Mouse (Mus musculus): ENCODE data around the gene Stx8. TPM values are rescaled to one million over a fixed set of nuclear protein-coding genes. Genes with fewer than 3 reads are reported as not detected.

The Stx8 gene
- polyA plus RNA-seq, 1 experiment from 2014 or later = 62.5 TPM

DNA sequence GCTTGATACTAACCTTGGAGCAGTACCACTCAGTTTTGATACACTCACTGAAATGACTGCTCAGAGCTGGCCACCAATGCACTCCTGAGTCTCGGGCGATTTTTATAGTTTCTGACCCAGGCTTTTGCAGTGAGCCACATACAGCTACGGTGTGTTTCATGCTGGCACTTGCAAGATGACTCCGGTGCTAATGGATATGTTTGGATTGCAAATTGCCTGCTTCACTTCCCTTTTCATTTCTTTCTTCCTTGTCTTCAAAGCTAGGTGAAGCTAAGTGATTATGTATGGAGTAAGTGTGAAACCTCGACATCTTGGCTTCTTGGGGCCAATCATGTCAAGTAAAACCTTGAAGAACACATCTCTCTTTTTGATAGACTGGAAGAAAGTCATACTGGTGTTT, 43.4 kb downstream of the Stx8 start:
- peaks cover 7% of the 10 kb centered on the region; the same call in 1 of the 2 replicates for H3K36me3 ChIP-seq (ENCODE audit: control insufficient read depth, insufficient read depth, low read length)
- no peak overlapping the region for H3K4me2 ChIP-seq (ENCODE audit: low read length)
- H3K27ac ChIP-seq (replicated peaks in 1 of 2; ENCODE audit: control insufficient read depth in 1 of 2, insufficient read depth in 1 of 2, low read depth in 2 of 2, low read length in 2 of 2) = no peak overlapping the region
- no peak for ATAC-seq (ENCODE audit: insufficient number of reproducible peaks, insufficient read depth, low FRiP score, low read depth)
- no peak overlapping the region for H3K4me3 ChIP-seq (ENCODE audit: control insufficient read depth in 1 of 2, insufficient read depth in 1 of 2, low read depth in 1 of 2, low read length in 2 of 2)
- no peak overlapping the region for H3K9ac ChIP-seq (ENCODE audit: low read length)
- WGBS = 87% methylated on average over 5 of the region's 5 CpGs
- peaks cover 4 to 14% of the 10 kb centered on the region in 2 experiments; a peak in 2 of 4 replicates for H3K4me1 ChIP-seq (ENCODE audit: control insufficient read depth in 2 of 2, insufficient read depth in 2 of 2, low read length in 2 of 2)
- H3K9me3 ChIP-seq (ENCODE audit: control insufficient read depth, low read length) = no peaks in the 10 kb centered on the region
- H3K27me3 ChIP-seq (ENCODE audit: control insufficient read depth, insufficient read depth, low read length) = no peaks in the 10 kb centered on the region

DNA sequence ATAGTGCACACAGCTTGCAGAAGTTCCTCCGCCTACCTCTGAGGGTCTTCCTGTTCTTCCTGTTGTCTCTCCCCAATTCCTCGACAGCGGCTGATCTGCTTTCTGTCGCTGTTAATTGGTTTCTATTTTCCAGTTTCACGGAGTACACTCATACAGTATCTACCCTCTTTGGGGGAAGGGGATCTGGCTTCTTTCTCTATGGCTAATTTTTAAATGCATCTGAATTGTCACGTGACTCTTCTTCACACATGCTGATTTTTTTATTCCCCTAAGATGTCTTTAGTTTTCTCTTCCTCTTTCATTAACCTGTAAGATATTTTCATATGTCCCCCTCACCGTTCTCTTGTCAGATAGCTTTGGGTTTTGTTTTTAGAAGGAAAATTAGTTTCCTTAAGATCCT, 46.2 kb downstream of the Stx8 start:
- 73% methylated on average over 7 of the region's 7 CpGs for WGBS
- H3K27ac ChIP-seq (replicated peaks in 1 of 2; ENCODE audit: control insufficient read depth in 1 of 2, insufficient read depth in 1 of 2, low read depth in 2 of 2, low read length in 2 of 2) = no peak overlapping the region
- no peak for ATAC-seq (ENCODE audit: insufficient number of reproducible peaks, insufficient read depth, low FRiP score, low read depth)

DNA sequence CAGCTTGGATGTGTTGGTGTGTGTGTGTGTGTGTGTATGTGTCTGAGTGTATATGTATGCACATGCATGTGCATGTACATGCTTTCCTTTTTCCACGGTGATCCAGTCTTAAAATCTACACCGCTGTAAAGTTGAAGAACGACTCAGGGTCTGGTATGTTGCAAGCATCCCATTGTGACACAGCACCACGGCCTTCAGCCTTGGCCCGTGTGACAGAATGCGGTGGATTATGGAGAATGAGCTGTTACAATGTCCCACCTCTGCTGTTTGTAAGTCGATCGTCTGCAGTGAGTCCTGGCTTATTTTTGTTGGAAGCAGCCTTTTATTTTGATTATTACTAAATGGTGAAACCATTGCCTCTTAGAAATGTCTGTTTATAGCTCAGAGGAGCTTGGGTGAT, 52.2 kb downstream of the Stx8 start:
- H3K9me3 ChIP-seq (ENCODE audit: control insufficient read depth, low read length) = no peaks in the 10 kb centered on the region
- no peak overlapping the region for H3K27ac ChIP-seq (replicated peaks in 1 of 2; ENCODE audit: control insufficient read depth in 1 of 2, insufficient read depth in 1 of 2, low read depth in 2 of 2, low read length in 2 of 2)
- H3K27me3 ChIP-seq (ENCODE audit: control insufficient read depth, insufficient read depth, low read length) = no peaks in the 10 kb centered on the region
- no peak overlapping the region for H3K4me3 ChIP-seq (ENCODE audit: control insufficient read depth in 1 of 2, insufficient read depth in 1 of 2, low read depth in 1 of 2, low read length in 2 of 2)
- no peak overlapping the region for H3K4me2 ChIP-seq (ENCODE audit: low read length)
- WGBS = 80% methylated on average over 8 of the region's 8 CpGs
- 0 out of 2 replicates have a peak, but pooled peaks cover 3% of the 10 kb centered on the region for H3K36me3 ChIP-seq (ENCODE audit: control insufficient read depth, insufficient read depth, low read length)
- H3K4me1 ChIP-seq (ENCODE audit: control insufficient read depth in 2 of 2, insufficient read depth in 2 of 2, low read length in 2 of 2) = peaks cover 9 to 10% of the 10 kb centered on the region in 2 experiments; a peak in 3 of 4 replicates
- ATAC-seq (ENCODE audit: insufficient number of reproducible peaks, insufficient read depth, low FRiP score, low read depth) = no peak
- H3K9ac ChIP-seq (ENCODE audit: low read length) = no peak overlapping the region

More for the DNA sequence above, 46.2 kb downstream of the Stx8 start:
- H3K27me3 ChIP-seq (ENCODE audit: control insufficient read depth, insufficient read depth, low read length) = no peaks in the 10 kb centered on the region
- H3K36me3 ChIP-seq (ENCODE audit: control insufficient read depth, insufficient read depth, low read length) = peaks cover 7% of the 10 kb centered on the region; the same call in 1 of the 2 replicates
- H3K9me3 ChIP-seq (ENCODE audit: control insufficient read depth, low read length) = no peaks in the 10 kb centered on the region
- peaks cover 0 to 2% of the 10 kb centered on the region in 2 experiments; a peak in 1 of 4 replicates for H3K4me1 ChIP-seq (ENCODE audit: control insufficient read depth in 2 of 2, insufficient read depth in 2 of 2, low read length in 2 of 2)
- H3K4me3 ChIP-seq (ENCODE audit: control insufficient read depth in 1 of 2, insufficient read depth in 1 of 2, low read depth in 1 of 2, low read length in 2 of 2) = no peak overlapping the region
- no peak overlapping the region for H3K4me2 ChIP-seq (ENCODE audit: low read length)
- no peak overlapping the region for H3K9ac ChIP-seq (ENCODE audit: low read length)

DNA sequence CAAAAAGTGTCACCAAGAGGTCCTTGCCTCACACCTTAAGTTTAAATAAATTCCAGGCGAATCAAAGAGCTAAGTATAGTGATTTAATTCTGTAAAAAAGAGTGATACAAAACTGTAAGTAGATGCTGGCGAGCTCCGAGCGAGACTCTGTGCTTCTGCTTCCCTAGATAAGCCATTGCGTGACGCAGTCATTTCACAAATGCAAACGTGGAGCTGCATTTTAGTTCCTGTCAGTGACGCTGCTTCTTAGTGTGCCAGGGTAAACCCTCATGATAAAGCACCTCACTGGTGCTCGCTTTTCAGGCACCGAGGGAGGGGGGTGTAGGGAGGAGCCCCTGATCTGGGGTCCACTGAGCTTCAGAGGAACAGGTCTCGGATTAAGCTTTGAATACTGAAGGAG, 53.2 kb downstream of the Stx8 start:
- Histone ChIP-seq H3K27me3 (ENCODE audit: control insufficient read depth, insufficient read depth, low read length) (no peaks in the 10 kb centered on the region), H3K9me3 (ENCODE audit: control insufficient read depth, low read length) (no peaks in the 10 kb centered on the region), H3K4me1 (ENCODE audit: control insufficient read depth in 2 of 2, insufficient read depth in 2 of 2, low read length in 2 of 2) (peaks cover 15 to 20% of the 10 kb centered on the region in 2 experiments), H3K4me2 (ENCODE audit: low read length) (no peak overlapping the region), H3K4me3 (ENCODE audit: control insufficient read depth in 1 of 2, insufficient read depth in 1 of 2, low read depth in 1 of 2, low read length in 2 of 2) (no peak overlapping the region), H3K36me3 (ENCODE audit: control insufficient read depth, insufficient read depth, low read length) (0 out of 2 replicates have a peak, but pooled peaks cover 3% of the 10 kb centered on the region), H3K9ac (ENCODE audit: low read length) (no peak overlapping the region), H3K27ac (replicated peaks in 1 of 2; ENCODE audit: control insufficient read depth in 1 of 2, insufficient read depth in 1 of 2, low read depth in 2 of 2, low read length in 2 of 2) (no peak overlapping the region)
- no peak for ATAC-seq (ENCODE audit: insufficient number of reproducible peaks, insufficient read depth, low FRiP score, low read depth)
- WGBS = 59% methylated on average over 11 of the region's 11 CpGs

DNA sequence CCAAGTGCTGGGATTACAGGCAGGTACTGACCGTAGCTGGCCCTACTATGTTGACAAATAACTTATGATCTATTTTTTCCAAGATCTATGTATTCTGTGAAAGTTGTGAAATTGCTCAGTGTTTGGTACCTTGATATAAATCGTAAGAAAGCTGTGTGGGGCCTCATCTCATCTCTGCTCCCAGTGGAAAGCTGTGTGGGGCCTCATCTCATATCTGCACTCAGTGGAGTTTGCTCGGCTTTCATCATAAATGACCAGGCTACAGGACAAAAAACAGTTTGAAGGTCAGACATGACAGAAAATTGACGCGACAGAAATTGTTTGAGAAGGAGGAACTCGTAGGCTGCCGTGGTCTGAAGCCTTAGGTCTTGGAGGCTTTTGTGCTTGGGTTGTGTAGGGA, 56.0 kb downstream of the Stx8 start:
- no peak overlapping the region for H3K9ac ChIP-seq (ENCODE audit: low read length)
- peaks cover 15 to 21% of the 10 kb centered on the region in 2 experiments for H3K4me1 ChIP-seq (ENCODE audit: control insufficient read depth in 2 of 2, insufficient read depth in 2 of 2, low read length in 2 of 2)
- no peak overlapping the region for H3K4me3 ChIP-seq (ENCODE audit: control insufficient read depth in 1 of 2, insufficient read depth in 1 of 2, low read depth in 1 of 2, low read length in 2 of 2)
- H3K9me3 ChIP-seq (ENCODE audit: control insufficient read depth, low read length) = no peaks in the 10 kb centered on the region
- 0 out of 2 replicates have a peak, but pooled peaks cover 3% of the 10 kb centered on the region for H3K36me3 ChIP-seq (ENCODE audit: control insufficient read depth, insufficient read depth, low read length)
- WGBS = 81% methylated on average over 7 of the region's 7 CpGs
- H3K27ac ChIP-seq (replicated peaks in 1 of 2; ENCODE audit: control insufficient read depth in 1 of 2, insufficient read depth in 1 of 2, low read depth in 2 of 2, low read length in 2 of 2) = no peak overlapping the region
- no peak for ATAC-seq (ENCODE audit: insufficient number of reproducible peaks, insufficient read depth, low FRiP score, low read depth)
- H3K4me2 ChIP-seq (ENCODE audit: low read length) = no peak overlapping the region
- no peaks in the 10 kb centered on the region for H3K27me3 ChIP-seq (ENCODE audit: control insufficient read depth, insufficient read depth, low read length)

DNA sequence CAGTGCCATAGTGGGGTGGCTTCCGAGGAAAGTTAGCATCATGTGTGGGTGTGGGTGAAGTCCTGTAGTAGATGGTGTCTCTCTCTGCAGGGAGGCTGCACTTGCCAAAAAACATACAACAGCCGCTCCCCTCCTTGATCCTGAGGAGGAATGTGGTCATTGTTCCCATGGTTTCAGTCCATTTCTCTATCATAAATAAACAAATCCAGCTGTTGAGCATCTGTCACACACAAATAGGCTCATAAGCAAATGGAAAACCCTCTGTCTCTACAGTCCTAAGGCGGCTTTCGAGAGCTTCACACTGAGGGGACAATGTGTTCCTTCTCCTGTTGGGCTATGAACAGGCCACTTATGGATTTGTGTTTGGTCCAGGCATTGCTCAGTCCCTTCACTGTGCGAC, 56.9 kb downstream of the Stx8 start:
- H3K27ac ChIP-seq (replicated peaks in 1 of 2; ENCODE audit: control insufficient read depth in 1 of 2, insufficient read depth in 1 of 2, low read depth in 2 of 2, low read length in 2 of 2) = no peak overlapping the region
- H3K9me3 ChIP-seq (ENCODE audit: control insufficient read depth, low read length) = no peaks in the 10 kb centered on the region
- H3K27me3 ChIP-seq (ENCODE audit: control insufficient read depth, insufficient read depth, low read length) = no peaks in the 10 kb centered on the region
- WGBS = 67% methylated on average over 5 of the region's 5 CpGs
- H3K4me3 ChIP-seq (ENCODE audit: control insufficient read depth in 1 of 2, insufficient read depth in 1 of 2, low read depth in 1 of 2, low read length in 2 of 2) = no peak overlapping the region
- H3K9ac ChIP-seq (ENCODE audit: low read length) = no peak overlapping the region
- H3K36me3 ChIP-seq (ENCODE audit: control insufficient read depth, insufficient read depth, low read length) = 0 out of 2 replicates have a peak, but pooled peaks cover 3% of the 10 kb centered on the region
- peaks cover 15 to 21% of the 10 kb centered on the region in 2 experiments for H3K4me1 ChIP-seq (ENCODE audit: control insufficient read depth in 2 of 2, insufficient read depth in 2 of 2, low read length in 2 of 2)
- H3K4me2 ChIP-seq (ENCODE audit: low read length) = no peak overlapping the region
- ATAC-seq (ENCODE audit: insufficient number of reproducible peaks, insufficient read depth, low FRiP score, low read depth) = no peak

DNA sequence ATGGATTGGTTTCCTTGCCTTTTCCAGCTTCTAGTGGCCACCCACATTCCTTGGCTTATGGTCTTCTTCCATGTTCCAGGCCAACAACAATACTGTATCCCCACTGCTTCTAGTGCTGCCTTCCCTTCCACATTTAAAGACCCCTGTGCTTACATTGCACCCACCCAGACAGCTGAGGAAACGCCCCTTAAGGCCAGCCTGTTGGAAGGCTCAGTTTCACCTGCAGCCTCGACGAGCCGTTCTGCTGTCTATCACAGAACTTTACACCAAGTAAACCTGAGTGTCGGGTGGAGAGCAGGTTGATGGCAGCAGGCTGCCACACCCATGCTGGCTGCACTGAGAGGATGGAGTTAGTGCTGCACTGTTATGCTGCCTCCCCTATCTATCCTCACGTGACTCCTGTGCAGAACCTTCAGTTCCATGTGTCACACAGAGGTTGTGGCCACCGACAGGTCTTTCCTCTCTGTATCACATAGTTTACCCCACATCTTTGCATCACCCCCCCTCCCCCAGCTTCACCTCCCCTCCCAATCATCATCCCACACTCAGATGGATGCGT, 57.9 kb downstream of the Stx8 start:
- no peak overlapping the region for H3K4me3 ChIP-seq (ENCODE audit: control insufficient read depth in 1 of 2, insufficient read depth in 1 of 2, low read depth in 1 of 2, low read length in 2 of 2)
- 0 out of 2 replicates have a peak, but pooled peaks cover 3% of the 10 kb centered on the region for H3K36me3 ChIP-seq (ENCODE audit: control insufficient read depth, insufficient read depth, low read length)
- no peak for ATAC-seq (ENCODE audit: insufficient number of reproducible peaks, insufficient read depth, low FRiP score, low read depth)
- no peak overlapping the region for H3K27ac ChIP-seq (replicated peaks in 1 of 2; ENCODE audit: control insufficient read depth in 1 of 2, insufficient read depth in 1 of 2, low read depth in 2 of 2, low read length in 2 of 2)
- no peaks in the 10 kb centered on the region for H3K9me3 ChIP-seq (ENCODE audit: control insufficient read depth, low read length)
- H3K9ac ChIP-seq (ENCODE audit: low read length) = no peak overlapping the region
- no peaks in the 10 kb centered on the region for H3K27me3 ChIP-seq (ENCODE audit: control insufficient read depth, insufficient read depth, low read length)
- H3K4me2 ChIP-seq (ENCODE audit: low read length) = no peak overlapping the region
- peaks cover 15 to 20% of the 10 kb centered on the region in 2 experiments for H3K4me1 ChIP-seq (ENCODE audit: control insufficient read depth in 2 of 2, insufficient read depth in 2 of 2, low read length in 2 of 2)
- 48% methylated on average over 8 of the region's 8 CpGs for WGBS

DNA sequence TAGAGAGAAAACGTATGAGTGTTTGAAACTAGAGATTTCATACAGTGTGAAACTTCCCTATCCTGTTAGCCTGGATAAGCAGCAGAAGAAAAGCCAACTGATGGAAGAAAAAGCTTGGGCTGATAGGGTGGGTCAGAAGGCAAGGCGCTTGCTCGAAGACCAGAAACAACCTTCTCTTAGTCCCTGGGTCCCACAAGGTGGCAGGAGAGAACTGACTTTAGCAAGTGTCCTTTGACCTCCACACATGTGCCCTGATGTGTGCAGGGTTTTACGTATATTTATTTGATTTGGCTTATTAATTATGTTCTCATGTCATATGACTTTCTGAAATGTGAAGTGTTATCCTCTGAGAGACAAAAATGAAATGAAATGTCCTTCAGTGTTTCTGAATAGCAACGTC, 60.6 kb downstream of the Stx8 start:
- ATAC-seq (ENCODE audit: insufficient number of reproducible peaks, insufficient read depth, low FRiP score, low read depth) = no peak
- WGBS = 83% methylated on average over 5 of the region's 5 CpGs
- Histone ChIP-seq H3K9ac (ENCODE audit: low read length) (no peak overlapping the region), H3K4me2 (ENCODE audit: low read length) (no peak overlapping the region), H3K27ac (replicated peaks in 1 of 2; ENCODE audit: control insufficient read depth in 1 of 2, insufficient read depth in 1 of 2, low read depth in 2 of 2, low read length in 2 of 2) (no peak overlapping the region), H3K9me3 (ENCODE audit: control insufficient read depth, low read length) (no peaks in the 10 kb centered on the region), H3K4me3 (ENCODE audit: control insufficient read depth in 1 of 2, insufficient read depth in 1 of 2, low read depth in 1 of 2, low read length in 2 of 2) (no peak overlapping the region), H3K36me3 (ENCODE audit: control insufficient read depth, insufficient read depth, low read length) (0 out of 2 replicates have a peak, but pooled peaks cover 3% of the 10 kb centered on the region), H3K4me1 (ENCODE audit: control insufficient read depth in 2 of 2, insufficient read depth in 2 of 2, low read length in 2 of 2) (peaks cover 14 to 15% of the 10 kb centered on the region in 2 experiments), H3K27me3 (ENCODE audit: control insufficient read depth, insufficient read depth, low read length) (no peaks in the 10 kb centered on the region)
